Mouse (Mus musculus) T-helper 1 cell (primary cell): Measurements from ENCODE around the gene Map6.

Source experiments
- in situ Hi-C: fragments of 300-600 bp; cut with MboI, MseI; formaldehyde crosslinking; loops from one replicate; pipeline ENCODE4 v1.15.1; 2025; ENCODE audit warnings: high pct_unique_total_duplicates

Map6 gene

GRCm38 (mm10) chr7:99267251-99267896 lies at the start of gene Map6:
Gene Map6 (plus strand): TSS chr7:99267447.
- in situ Hi-C loops = no loop called here

- in situ Hi-C loops = loop anchor here (10.0 kb wide), 1 partner anchor 609 kb away; no protein-coding TSS in a partner anchor
These were observed 43.0 kb upstream of the Map6 start for GRCm38 (mm10) chr7:99224225-99224624.

GRCm38 (mm10) chr7:99224648-99225190 lies 42.5 kb upstream of the Map6 start:
- in situ Hi-C loops = loop anchor here (10.0 kb wide), 1 partner anchor 610 kb away; no protein-coding TSS in a partner anchor

GRCm38 (mm10) chr7:99225421-99225820 lies 41.8 kb upstream of the Map6 start:
- in situ Hi-C loops = loop anchor here (10.0 kb wide), 1 partner anchor 611 kb away; no protein-coding TSS in a partner anchor

- in situ Hi-C loops = loop anchor here (10.0 kb wide), 1 partner anchor 612 kb away; no protein-coding TSS in a partner anchor
These were observed 40.6 kb upstream of the Map6 start for GRCm38 (mm10) chr7:99226662-99227061.

- in situ Hi-C loops = loop anchor here (10.0 kb wide), 1 partner anchor 612 kb away; no protein-coding TSS in a partner anchor
These were observed 40.0 kb upstream of the Map6 start for GRCm38 (mm10) chr7:99227267-99227666.

GRCm38 (mm10) chr7:99228825-99229224 lies 38.4 kb upstream of the Map6 start:
- in situ Hi-C loops = loop anchor here (10.0 kb wide), 1 partner anchor 614 kb away; no protein-coding TSS in a partner anchor

GRCm38 (mm10) chr7:99229411-99229810 lies 37.8 kb upstream of the Map6 start:
- in situ Hi-C loops = loop anchor here (10.0 kb wide), 1 partner anchor 615 kb away; no protein-coding TSS in a partner anchor

GRCm38 (mm10) chr7:99230061-99230747 lies 37.0 kb upstream of the Map6 start:
- in situ Hi-C loops = no loop called here

- in situ Hi-C loops = no loop called here
These were observed 34.7 kb upstream of the Map6 start for GRCm38 (mm10) chr7:99232571-99232970.

GRCm38 (mm10) chr7:99234916-99235315 lies 32.3 kb upstream of the Map6 start:
- in situ Hi-C loops = no loop called here

- in situ Hi-C loops = no loop called here
These were observed 31.6 kb upstream of the Map6 start for GRCm38 (mm10) chr7:99235657-99236056.

- in situ Hi-C loops = no loop called here
These were observed 30.2 kb upstream of the Map6 start for GRCm38 (mm10) chr7:99236888-99237660.

GRCm38 (mm10) chr7:99238417-99238816 lies 28.8 kb upstream of the Map6 start, which contains the start of gene Mogat2:
Gene Mogat2 (minus strand): TSS chr7:99238619.
- in situ Hi-C loops = no loop called here

GRCm38 (mm10) chr7:99242097-99242496 lies 25.1 kb upstream of the Map6 start:
- in situ Hi-C loops = no loop called here

- in situ Hi-C loops = no loop called here
These were observed 19.0 kb upstream of the Map6 start for GRCm38 (mm10) chr7:99248157-99248742.

GRCm38 (mm10) chr7:99248906-99249581 lies 18.2 kb upstream of the Map6 start:
- in situ Hi-C loops = no loop called here

- in situ Hi-C loops = no loop called here
These were observed 17.7 kb upstream of the Map6 start for GRCm38 (mm10) chr7:99249582-99249911.

- in situ Hi-C loops = no loop called here
These were observed 16.9 kb upstream of the Map6 start for GRCm38 (mm10) chr7:99250386-99250785.

- in situ Hi-C loops = no loop called here
These were observed 12.2 kb upstream of the Map6 start for GRCm38 (mm10) chr7:99255006-99255405.

GRCm38 (mm10) chr7:99261900-99262299 lies 5.3 kb upstream of the Map6 start:
- in situ Hi-C loops = no loop called here
